Mouse (Mus musculus): ENCODE measurements at regions not wholly inside any gene's neighbourhood (a gene's known extent, or its start where the extent isn't known, plus 50 kb on each side); places are given as distances from the start of the nearest gene placed in this dataset.

DNA sequence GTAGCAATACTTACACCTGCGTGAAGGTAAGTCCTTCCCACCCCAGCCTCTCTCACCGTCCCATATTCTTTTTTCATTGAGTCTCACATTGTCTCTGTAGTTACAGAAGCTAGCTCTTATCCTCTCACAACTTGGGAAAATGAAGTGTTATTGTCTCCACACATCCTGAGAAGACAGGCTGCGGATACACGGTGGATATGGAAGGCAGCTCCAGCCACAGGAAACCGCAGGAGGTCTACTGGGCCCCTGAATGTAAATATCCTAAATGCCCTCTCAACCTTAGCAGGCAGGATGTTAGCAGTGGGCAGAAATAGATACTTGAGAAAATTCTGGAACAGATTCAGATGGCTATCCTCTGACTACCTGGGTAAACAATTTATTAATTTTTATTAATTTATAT lies 73.8 kb upstream of the Zfp703 start:
- WGBS: 63% methylated on average over 5 of the region's 5 CpGs
- H3K4me2 ChIP-seq: no peak overlapping the region

DNA sequence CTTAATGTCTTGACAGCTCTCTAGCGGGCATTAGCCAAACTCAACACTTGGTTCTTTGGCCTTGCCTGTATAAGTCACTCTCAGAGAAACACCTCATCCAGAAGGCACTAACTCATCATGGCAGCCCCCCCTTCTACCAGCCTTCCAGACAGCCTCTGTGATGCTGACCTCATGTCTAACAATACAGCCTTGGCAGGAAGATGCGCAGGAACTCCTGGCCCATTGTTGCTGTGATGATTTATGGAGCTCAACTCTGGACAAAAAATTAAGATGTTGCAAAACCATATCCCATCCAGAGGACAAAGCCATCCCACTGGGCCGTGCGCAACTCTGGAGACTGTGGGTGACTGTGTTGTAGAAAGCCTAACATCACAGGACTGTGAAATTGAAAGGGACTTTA lies 70.9 kb upstream of the Zfp703 start:
- WGBS: 71% methylated on average over 4 of the region's 4 CpGs
- Histone ChIP-seq H3K4me1 (peaks cover 9% of the 10 kb centered on the region), H3K27ac (no peak overlapping the region), H3K9me3 (replicated peaks) (no peaks in the 10 kb centered on the region), H3K4me2 (no peak overlapping the region), H3K36me3 (no peaks in the 10 kb centered on the region), H3K27me3 (no peaks in the 10 kb centered on the region; the same call in 1 of the 2 replicates), H3K4me3 (replicated peaks) (no peak overlapping the region), H3K9ac (no peak overlapping the region)
- ATAC-seq (replicated peaks; ENCODE audit: low FRiP score): no peak

More for the DNA sequence above, 73.8 kb upstream of the Zfp703 start:
- H3K9me3 ChIP-seq (replicated peaks): no peaks in the 10 kb centered on the region
- H3K4me3 ChIP-seq (replicated peaks): no peak overlapping the region
- no peaks in the 10 kb centered on the region for H3K36me3 ChIP-seq
- no peak overlapping the region for H3K9ac ChIP-seq
- ATAC-seq (replicated peaks; ENCODE audit: low FRiP score): no peak
- no peaks in the 10 kb centered on the region; the same call in 1 of the 2 replicates for H3K27me3 ChIP-seq
- no peak overlapping the region for H3K27ac ChIP-seq
- peaks cover 6% of the 10 kb centered on the region for H3K4me1 ChIP-seq

DNA sequence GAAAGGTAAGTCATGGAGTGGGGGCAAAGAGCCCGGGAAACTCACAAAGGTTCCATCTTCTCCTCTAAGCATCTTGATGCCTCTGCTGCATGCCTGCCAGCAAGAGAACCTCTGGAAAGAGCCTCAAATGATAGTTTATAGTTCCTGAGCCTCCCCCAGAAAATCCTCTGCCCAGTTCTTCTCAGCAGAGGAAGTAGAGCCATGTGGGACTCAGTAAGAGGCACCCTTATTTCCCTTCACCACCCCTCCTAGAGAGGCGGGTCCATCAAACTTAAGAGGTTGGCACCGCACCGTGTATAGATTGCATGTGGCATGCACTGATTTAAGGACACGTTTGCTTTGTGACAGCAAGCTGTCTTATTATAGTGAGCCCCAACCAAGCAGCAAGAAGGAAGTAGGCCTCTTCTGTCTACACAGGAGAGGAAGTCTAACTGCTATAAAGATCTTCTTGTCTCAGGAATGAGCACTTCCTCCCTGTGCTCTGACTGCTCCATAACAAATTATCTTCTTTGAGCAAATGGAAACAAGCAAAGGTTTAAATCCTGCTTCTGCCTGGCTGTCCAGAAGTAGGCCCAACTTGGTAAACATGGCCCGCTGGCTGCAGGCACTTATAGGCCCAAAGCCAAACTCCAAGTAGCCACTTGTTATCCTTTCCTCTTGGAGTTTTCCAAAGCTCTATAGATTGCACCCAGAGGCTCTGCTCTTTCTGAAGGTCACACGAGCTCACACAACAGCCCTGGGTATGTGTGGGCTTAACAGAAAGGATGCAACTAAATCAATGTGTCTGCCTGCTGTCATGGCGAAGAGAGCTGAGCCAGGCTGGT lies 69.6 kb upstream of the Zfp703 start:
- ATAC-seq (replicated peaks; ENCODE audit: low FRiP score): no peak
- Histone ChIP-seq H3K9me3 (replicated peaks) (no peaks in the 10 kb centered on the region), H3K4me1 (peaks cover 9% of the 10 kb centered on the region), H3K4me2 (no peak overlapping the region), H3K9ac (no peak overlapping the region), H3K36me3 (no peaks in the 10 kb centered on the region), H3K27ac (peak overlapping the region; percentile 16; the same call in 1 of the 2 replicates), H3K27me3 (no peaks in the 10 kb centered on the region), H3K4me3 (replicated peaks) (no peak overlapping the region)
- WGBS: 64% methylated on average over 8 of the region's 8 CpGs

DNA sequence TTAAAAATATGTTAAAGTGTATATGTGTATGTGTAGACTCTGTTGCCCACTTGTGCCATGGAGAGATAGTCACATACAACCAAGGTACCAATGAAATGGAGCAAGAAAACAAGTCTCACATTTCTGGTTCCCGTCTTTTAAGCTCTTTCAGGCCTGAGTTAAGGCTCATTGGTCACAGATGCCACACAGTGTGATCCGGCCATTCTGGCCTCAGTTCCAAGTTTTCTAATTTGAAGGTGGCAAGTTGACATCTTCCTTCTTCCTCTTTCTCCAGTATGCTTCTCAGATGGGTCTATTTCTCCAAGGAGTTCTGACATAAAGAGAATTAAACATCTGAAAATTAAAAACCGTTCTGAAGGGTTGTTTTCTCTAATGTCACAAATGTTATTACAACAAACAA lies 66.9 kb upstream of the Zfp703 start:
- Histone ChIP-seq H3K9ac (no peak overlapping the region), H3K4me2 (no peak overlapping the region), H3K4me1 (peaks cover 15% of the 10 kb centered on the region), H3K27me3 (no peaks in the 10 kb centered on the region), H3K36me3 (no peaks in the 10 kb centered on the region), H3K27ac (no peak overlapping the region), H3K4me3 (replicated peaks) (no peak overlapping the region), H3K9me3 (replicated peaks) (no peaks in the 10 kb centered on the region)
- ATAC-seq (replicated peaks; ENCODE audit: low FRiP score): no peak
- 49% methylated on average over 3 of the region's 3 CpGs for WGBS

DNA sequence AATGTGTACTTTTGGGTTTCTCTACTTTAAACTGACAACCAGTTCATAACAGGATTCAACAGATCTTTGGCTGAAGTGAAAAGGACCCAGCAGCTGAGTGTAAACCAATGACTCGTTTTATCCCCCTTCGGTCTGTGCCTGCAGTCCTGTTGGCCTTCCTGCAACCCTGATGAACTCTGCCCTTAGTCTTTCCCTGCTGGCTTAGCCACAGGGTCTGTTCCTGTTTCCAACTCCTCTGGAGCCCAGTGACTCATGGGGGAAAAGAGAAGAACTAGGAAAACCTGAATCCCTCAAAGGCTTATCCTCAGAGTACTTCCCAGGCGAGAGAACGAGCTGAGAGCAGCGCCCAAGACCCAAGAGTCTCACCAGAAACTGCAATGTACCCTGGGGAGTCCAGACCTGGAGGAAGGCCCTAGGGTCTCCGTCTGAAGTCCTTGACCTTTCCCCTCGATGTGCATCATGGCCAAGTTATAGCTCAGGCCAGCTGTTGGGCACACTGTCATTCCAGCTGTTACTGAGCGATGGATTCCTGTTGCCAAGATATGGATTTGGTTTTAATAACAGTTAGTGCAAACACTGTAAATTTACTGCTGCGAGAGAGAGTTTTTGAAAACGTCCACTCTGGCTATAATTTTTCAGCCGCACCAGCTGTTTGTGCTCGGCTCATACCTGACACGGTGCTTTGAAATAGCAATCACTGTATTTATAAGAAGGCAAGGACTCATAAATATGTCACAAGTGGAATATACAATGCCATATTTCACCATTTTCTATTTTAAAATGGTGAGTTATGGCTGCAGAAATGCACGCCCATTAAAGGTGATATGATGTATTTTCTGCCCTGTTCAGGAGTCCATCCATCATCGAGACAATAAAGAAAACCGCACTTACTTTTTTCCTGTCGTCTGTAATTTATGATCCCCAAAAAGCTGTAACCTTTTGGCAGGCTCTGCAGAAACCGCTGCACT lies 63.3 kb upstream of the Zfp703 start:
- Histone ChIP-seq H3K27me3 (no peaks in the 10 kb centered on the region), H3K4me2 (no peak overlapping the region), H3K4me3 (replicated peaks) (no peak overlapping the region), H3K4me1 (peaks cover 6% of the 10 kb centered on the region), H3K27ac (0 out of 2 replicates have a peak overlapping the region, but pooled peaks have one; percentile 34), H3K9me3 (replicated peaks) (no peaks in the 10 kb centered on the region), H3K36me3 (no peaks in the 10 kb centered on the region), H3K9ac (no peak overlapping the region)
- 0 out of 2 replicates have a peak, but pooled peaks have one; percentile 49 for ATAC-seq (replicated peaks; ENCODE audit: low FRiP score)
- 36% methylated on average over 18 of the region's 18 CpGs for WGBS

DNA sequence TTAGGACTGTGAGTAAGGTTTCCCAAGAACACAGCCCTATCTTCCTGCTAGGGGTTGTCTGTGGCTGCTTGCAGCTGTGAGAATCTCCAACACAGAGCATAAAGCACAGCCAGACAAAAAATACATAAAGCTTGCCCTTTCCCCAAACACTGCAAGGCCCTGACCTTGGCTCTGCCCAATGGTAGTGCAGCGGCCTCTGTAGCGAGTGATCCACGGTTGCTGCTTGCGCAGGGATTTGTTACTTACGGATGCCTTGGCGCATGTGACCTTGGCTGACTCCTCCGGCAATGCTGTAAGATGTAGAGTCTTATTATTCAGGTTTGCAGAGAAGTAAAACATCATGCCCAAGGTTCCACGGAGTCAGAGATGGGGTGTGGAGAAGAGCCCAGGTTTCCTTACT lies 61.4 kb upstream of the Zfp703 start:
- Histone ChIP-seq H3K27me3 (no peaks in the 10 kb centered on the region), H3K4me3 (replicated peaks) (no peak overlapping the region), H3K36me3 (no peaks in the 10 kb centered on the region), H3K4me1 (peaks cover 6% of the 10 kb centered on the region), H3K4me2 (no peak overlapping the region), H3K9ac (no peak overlapping the region), H3K27ac (no peak overlapping the region), H3K9me3 (replicated peaks) (no peaks in the 10 kb centered on the region)
- 81% methylated on average over 8 of the region's 8 CpGs for WGBS
- no peak for ATAC-seq (replicated peaks; ENCODE audit: low FRiP score)

DNA sequence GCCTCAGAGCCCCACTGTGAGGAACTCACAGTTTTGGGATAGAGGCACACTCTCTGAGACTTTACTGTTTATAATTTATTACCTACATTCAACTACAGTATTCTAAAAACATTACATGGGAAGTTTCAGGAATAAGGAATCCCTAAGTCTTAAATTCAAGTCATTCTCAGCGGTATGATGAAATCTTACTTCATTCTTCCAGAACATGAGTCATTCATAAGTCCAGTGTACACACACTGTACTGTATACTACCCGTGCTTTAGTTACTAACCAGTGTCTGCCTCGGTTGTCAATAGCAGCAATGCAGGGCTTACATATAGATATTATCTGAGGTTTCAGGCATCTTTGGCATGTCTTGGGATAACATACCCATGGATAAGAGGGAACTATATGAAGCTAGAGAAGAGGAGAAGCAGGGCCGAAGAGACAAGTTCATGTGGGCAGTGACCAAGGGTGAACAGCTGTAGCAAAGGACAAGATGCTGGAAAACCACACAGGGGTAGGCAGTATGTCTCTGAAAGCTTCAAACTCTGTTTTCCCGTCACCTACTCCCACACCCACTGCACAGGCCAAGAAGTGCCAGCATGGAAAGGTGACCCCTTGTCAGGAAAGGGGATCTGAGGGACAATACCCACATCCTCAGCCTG lies 55.5 kb upstream of the Zfp703 start:
- Histone ChIP-seq H3K4me3 (replicated peaks) (no peak overlapping the region), H3K9me3 (replicated peaks) (no peaks in the 10 kb centered on the region), H3K4me1 (no peaks in the 10 kb centered on the region), H3K27me3 (0 out of 2 replicates have a peak, but pooled peaks cover 3% of the 10 kb centered on the region), H3K36me3 (no peaks in the 10 kb centered on the region), H3K4me2 (no peak overlapping the region), H3K9ac (no peak overlapping the region), H3K27ac (no peak overlapping the region)
- WGBS: 87% methylated on average over 5 of the region's 5 CpGs
- no peak for ATAC-seq (replicated peaks; ENCODE audit: low FRiP score)

DNA sequence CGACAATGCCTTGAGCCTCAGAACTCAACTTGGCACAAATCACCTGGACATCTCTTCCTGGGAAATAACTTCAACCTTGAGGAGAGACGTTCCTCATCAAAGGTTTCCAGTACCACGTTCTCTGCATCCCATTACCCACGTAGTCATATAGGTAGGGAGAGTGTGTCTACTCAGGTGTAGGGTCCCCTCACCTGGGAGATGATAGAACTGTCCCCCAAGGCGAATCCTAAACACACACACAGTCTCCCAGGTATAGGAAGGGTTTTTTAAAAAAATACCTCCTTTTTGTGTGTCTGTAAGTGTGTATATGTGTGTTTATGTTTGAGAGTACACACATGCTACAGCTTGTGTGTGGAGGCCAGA lies 55.0 kb upstream of the Zfp703 start:
- Histone ChIP-seq H3K9ac (no peak overlapping the region), H3K27ac (no peak overlapping the region), H3K9me3 (replicated peaks) (no peaks in the 10 kb centered on the region), H3K4me3 (replicated peaks) (no peak overlapping the region), H3K4me2 (no peak overlapping the region), H3K4me1 (no peaks in the 10 kb centered on the region), H3K36me3 (no peaks in the 10 kb centered on the region), H3K27me3 (0 out of 2 replicates have a peak, but pooled peaks cover 3% of the 10 kb centered on the region)
- WGBS: 86% methylated on average over 5 of the region's 5 CpGs
- no peak for ATAC-seq (replicated peaks; ENCODE audit: low FRiP score)

DNA sequence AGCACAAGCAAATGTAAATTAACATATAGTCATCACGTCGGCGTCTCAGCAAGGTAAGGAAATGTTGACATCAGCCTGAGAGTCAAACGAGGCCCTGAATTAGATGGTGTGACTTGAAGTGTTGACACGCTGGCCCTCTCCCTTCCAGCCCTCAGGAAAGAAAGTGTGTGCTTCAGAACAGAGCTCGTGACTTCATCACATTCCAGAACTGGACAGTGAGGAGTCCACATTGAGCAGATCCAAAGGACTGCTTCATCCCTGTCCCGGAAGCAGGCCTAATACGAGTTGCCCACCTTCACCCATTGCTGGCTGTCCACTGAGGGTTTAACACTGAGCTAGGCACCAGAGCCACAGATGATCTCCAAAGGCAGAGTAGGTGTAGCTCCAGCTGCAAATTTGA lies 54.0 kb upstream of the Zfp703 start:
- H3K4me1 ChIP-seq: no peaks in the 10 kb centered on the region
- H3K36me3 ChIP-seq: no peaks in the 10 kb centered on the region
- H3K4me3 ChIP-seq (replicated peaks): no peak overlapping the region
- no peak overlapping the region for H3K27ac ChIP-seq
- H3K9me3 ChIP-seq (replicated peaks): no peaks in the 10 kb centered on the region
- no peak for ATAC-seq (replicated peaks; ENCODE audit: low FRiP score)
- no peak overlapping the region for H3K9ac ChIP-seq
- no peak overlapping the region for H3K4me2 ChIP-seq
- 85% methylated on average over 8 of the region's 8 CpGs for WGBS
- H3K27me3 ChIP-seq: peaks cover 3% of the 10 kb centered on the region; the same call in 1 of the 2 replicates

Measured in kidney, embryonic 15.5 days (tissue).